27 mouse cellular contexts compared by ENCODE assay signal in genomic region chr12:104722056-104722455, GRCm38 (mm10).
"Had no signal": no experiment of that assay in that cellular context is flagged by ENCODE, and none has a peak within 500 bp of the region (broad histone marks: within the 10 kb centered on the region; RNA-seq: fewer than 3 reads in every experiment).

No protein-coding gene starts in this region.

- DNase-seq: gastrocnemius, adult 2 months; gastrocnemius, postnatal 10 days; gastrocnemius, postnatal 25 days; heart, adult 2 months; heart, postnatal 14 days; heart, postnatal 4 days; kidney, adult 11 months; kidney, adult 2 months; kidney, adult 9 months; kidney, postnatal 14 days; kidney, postnatal 36 days; layer of hippocampus, adult 9-11 months; layer of hippocampus, postnatal 36 days; left cerebral cortex, postnatal 4 days had no signal

- H3K4me2 ChIP-seq: heart, embryonic 11.5 days; heart, embryonic 13.5 days; heart, embryonic 15.5 days; hindbrain, embryonic 12.5 days; hindbrain, embryonic 15.5 days; kidney, embryonic 15.5 days; limb, embryonic 13.5 days; limb, embryonic 15.5 days had no signal

- H3K9me3 ChIP-seq: heart, embryonic 13.5 days; heart, embryonic 15.5 days; hindbrain, embryonic 10.5 days; hindbrain, embryonic 12.5 days; hindbrain, embryonic 15.5 days; kidney, embryonic 15.5 days; limb, embryonic 13.5 days; limb, embryonic 15.5 days had no signal

- H3K9ac ChIP-seq: heart, embryonic 13.5 days; heart, embryonic 15.5 days; hindbrain, embryonic 12.5 days; hindbrain, embryonic 15.5 days; kidney, embryonic 15.5 days; limb, embryonic 13.5 days; limb, embryonic 15.5 days had no signal

- H3K27me3 ChIP-seq: heart, embryonic 13.5 days; heart, embryonic 15.5 days; hindbrain, embryonic 12.5 days; hindbrain, embryonic 15.5 days; kidney, embryonic 15.5 days; limb, embryonic 13.5 days; limb, embryonic 15.5 days had no signal

- H3K4me3 ChIP-seq: gastrocnemius, adult 2 months; heart, adult 2 months; heart, embryonic 13.5 days; heart, embryonic 15.5 days; hindbrain, embryonic 10.5 days; hindbrain, embryonic 12.5 days; hindbrain, embryonic 15.5 days; kidney, embryonic 15.5 days; limb, embryonic 13.5 days; limb, embryonic 15.5 days had no signal

- ATAC-seq: forebrain, embryonic 16.5 days; hindbrain, postnatal 0 days; intestine, embryonic 16.5 days had no signal

- H3K27ac ChIP-seq: gastrocnemius, adult 2 months; heart, adult 2 months; heart, embryonic 13.5 days; heart, embryonic 15.5 days; hindbrain, embryonic 10.5 days; hindbrain, embryonic 12.5 days; hindbrain, embryonic 15.5 days; hindbrain, postnatal 0 days; kidney, embryonic 15.5 days; kidney, postnatal 0 days; limb, embryonic 13.5 days; limb, embryonic 15.5 days had no signal

- H3K4me1 ChIP-seq: hindbrain, embryonic 10.5 days; hindbrain, embryonic 12.5 days; hindbrain, embryonic 15.5 days; kidney, embryonic 15.5 days had no signal
